Mouse (Mus musculus) liver, embryonic 16.5 days (tissue): ENCODE measurements at regions not wholly inside any gene's neighbourhood (a gene's known extent, or its start where the extent isn't known, plus 50 kb on each side); places are given as distances from the start of the nearest gene placed in this dataset.

Experiments used
- ATAC-seq: fragments of 200-750 bp; cut with Nextera tagmentation; 2 replicates; pipeline ENCODE4 v1.8.0; 2017; ENCODE audit warnings: low read depth, mild to moderate bottlenecking, moderate number of reproducible peaks, moderate library complexity
- H3K27ac ChIP-seq: fragments of 300-500 bp; sonication (generic); 2 replicates; pipeline ENCODE4 v1.5.1; 2014; ENCODE audit warnings: mild to moderate bottlenecking, low read length
- H3K27me3 ChIP-seq: fragments of 300-500 bp; sonication (generic); 2 replicates; pipeline ENCODE4 v1.6.1; 2014; ENCODE audit warnings: low read depth, low read length, mixed read lengths; ENCODE audit not compliant: control insufficient read depth, insufficient read depth
- H3K36me3 ChIP-seq: fragments of 300-500 bp; sonication (generic); 2 replicates; pipeline ENCODE4 v1.6.1; 2014; ENCODE audit warnings: mild to moderate bottlenecking; ENCODE audit not compliant: control insufficient read depth, insufficient read depth
- H3K4me1 ChIP-seq: fragments of 300-500 bp; sonication (generic); 2 replicates; pipeline ENCODE4 v1.6.1; 2014; ENCODE audit warnings: low read depth, low read length, mixed read lengths; ENCODE audit not compliant: control insufficient read depth
- H3K4me2 ChIP-seq: fragments of 300-500 bp; sonication (generic); 2 replicates; pipeline ENCODE4 v1.6.1; 2014; ENCODE audit warnings: low read depth, low read length, mixed read lengths
- H3K4me3 ChIP-seq: fragments of 300-500 bp; sonication (generic); 2 replicates; pipeline ENCODE4 v1.5.1; 2014; ENCODE audit warnings: low read depth, mild to moderate bottlenecking, low read length
- H3K9ac ChIP-seq: fragments of 300-500 bp; sonication (generic); 2 replicates; pipeline ENCODE4 v1.6.1; 2014; ENCODE audit warnings: low read depth, low read length
- H3K9me3 ChIP-seq: fragments of 300-500 bp; sonication (generic); replicated peaks from 2 replicates; pipeline ENCODE4 v1.6.1; 2016; ENCODE audit warnings: low read length; ENCODE audit not compliant: control insufficient read depth
- WGBS: fragments of 180-500 bp; shearing (Covaris S2); extraction: QIAGEN DNeasy Blood & Tissue Kit; methylation state at CpG from one replicate; pipeline ENCODE4 v1.1.7; 2014; ENCODE audit not compliant: insufficient replicate concordance; 5-methylcytosine and 5-hydroxymethylcytosine counted together

- WGBS: 76% methylated on average over 9 of the region's 9 CpGs
- no peak for ATAC-seq
- H3K9me3 ChIP-seq: no peaks in the 10 kb centered on the region
- no peak overlapping the region for H3K4me3 ChIP-seq
- H3K4me2 ChIP-seq: no peak overlapping the region
- no peak overlapping the region for H3K27ac ChIP-seq
- no peaks in the 10 kb centered on the region for H3K36me3 ChIP-seq
- no peaks in the 10 kb centered on the region for H3K4me1 ChIP-seq
- H3K9ac ChIP-seq: no peak overlapping the region
- H3K27me3 ChIP-seq: no peaks in the 10 kb centered on the region
Observed at GRCm38 (mm10) chr7:40275078-40275477, 623.0 kb upstream of the Vstm2b start.

GRCm38 (mm10) chr7:40275658-40276057, 622.5 kb upstream of the Vstm2b start:
- H3K4me2 ChIP-seq: no peak overlapping the region
- no peak for ATAC-seq

DNA sequence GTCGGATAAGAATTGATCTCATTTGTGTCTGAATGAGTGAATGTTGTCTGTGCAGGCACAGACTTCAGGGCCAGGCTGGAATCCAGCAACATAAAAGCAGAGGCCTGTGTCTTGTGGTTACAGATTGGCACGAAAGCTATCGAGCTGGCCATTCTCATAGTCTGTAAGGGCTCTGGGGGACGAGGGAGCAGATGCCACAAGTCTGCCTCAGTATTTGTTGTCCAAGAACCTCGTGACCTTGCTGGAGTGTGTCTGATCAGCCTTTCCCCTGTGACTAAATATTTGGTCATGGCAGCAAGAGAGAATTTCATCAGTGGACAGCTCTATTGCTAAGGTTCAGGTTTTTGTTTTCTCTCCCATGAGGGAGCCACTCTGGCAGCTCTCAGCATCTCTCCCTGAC, 622.0 kb upstream of the Vstm2b start:
- no peak overlapping the region for H3K4me2 ChIP-seq
- H3K4me1 ChIP-seq: no peaks in the 10 kb centered on the region
- WGBS: 39% methylated on average over 5 of the region's 5 CpGs
- no peak overlapping the region for H3K4me3 ChIP-seq
- no peaks in the 10 kb centered on the region for H3K36me3 ChIP-seq
- H3K27ac ChIP-seq: no peak overlapping the region
- no peaks in the 10 kb centered on the region for H3K27me3 ChIP-seq
- ATAC-seq: no peak
- no peaks in the 10 kb centered on the region for H3K9me3 ChIP-seq
- H3K9ac ChIP-seq: no peak overlapping the region

More at GRCm38 (mm10) chr7:40275658-40276057, 622.5 kb upstream of the Vstm2b start:
- Histone ChIP-seq H3K27ac (no peak overlapping the region), H3K36me3 (no peaks in the 10 kb centered on the region), H3K27me3 (no peaks in the 10 kb centered on the region), H3K4me1 (no peaks in the 10 kb centered on the region), H3K4me3 (no peak overlapping the region), H3K9me3 (no peaks in the 10 kb centered on the region), H3K9ac (no peak overlapping the region)
- 51% methylated on average over 4 of the region's 4 CpGs for WGBS

- WGBS: 56% methylated on average over 3 of the region's 3 CpGs
- Histone ChIP-seq H3K9me3 (no peaks in the 10 kb centered on the region), H3K4me2 (no peak overlapping the region), H3K36me3 (no peaks in the 10 kb centered on the region), H3K9ac (no peak overlapping the region), H3K27ac (no peak overlapping the region), H3K4me3 (no peak overlapping the region), H3K27me3 (no peaks in the 10 kb centered on the region), H3K4me1 (no peaks in the 10 kb centered on the region)
- no peak for ATAC-seq
Observed at GRCm38 (mm10) chr7:40290166-40290565, 608.0 kb upstream of the Vstm2b start.

GRCm38 (mm10) chr7:40310558-40310957, 587.6 kb upstream of the Vstm2b start:
- 17% methylated on average over 2 of the region's 2 CpGs for WGBS
- H3K27ac ChIP-seq: no peak overlapping the region
- no peak overlapping the region for H3K9ac ChIP-seq
- H3K9me3 ChIP-seq: no peaks in the 10 kb centered on the region
- H3K36me3 ChIP-seq: no peaks in the 10 kb centered on the region
- H3K4me2 ChIP-seq: no peak overlapping the region
- no peaks in the 10 kb centered on the region for H3K4me1 ChIP-seq
- ATAC-seq: no peak
- H3K4me3 ChIP-seq: no peak overlapping the region
- no peaks in the 10 kb centered on the region for H3K27me3 ChIP-seq

GRCm38 (mm10) chr7:40321171-40321570, 577.0 kb upstream of the Vstm2b start:
- no peak for ATAC-seq
- no peak overlapping the region for H3K9ac ChIP-seq
- WGBS: 53% methylated on average over 1 of the region's 1 CpGs
- no peaks in the 10 kb centered on the region for H3K36me3 ChIP-seq
- no peak overlapping the region for H3K27ac ChIP-seq
- no peak overlapping the region for H3K4me3 ChIP-seq
- no peak overlapping the region for H3K4me2 ChIP-seq
- H3K9me3 ChIP-seq: no peaks in the 10 kb centered on the region
- no peaks in the 10 kb centered on the region for H3K4me1 ChIP-seq
- H3K27me3 ChIP-seq: no peaks in the 10 kb centered on the region

- no peaks in the 10 kb centered on the region for H3K36me3 ChIP-seq
- H3K4me2 ChIP-seq: no peak overlapping the region
- WGBS: 50% methylated on average over 3 of the region's 3 CpGs
- ATAC-seq: no peak
- H3K9ac ChIP-seq: no peak overlapping the region
- no peak overlapping the region for H3K4me3 ChIP-seq
- no peak overlapping the region for H3K27ac ChIP-seq
- H3K4me1 ChIP-seq: no peaks in the 10 kb centered on the region
- H3K9me3 ChIP-seq: no peaks in the 10 kb centered on the region
- no peaks in the 10 kb centered on the region for H3K27me3 ChIP-seq
Observed at GRCm38 (mm10) chr7:40325188-40325705, 572.9 kb upstream of the Vstm2b start.

DNA sequence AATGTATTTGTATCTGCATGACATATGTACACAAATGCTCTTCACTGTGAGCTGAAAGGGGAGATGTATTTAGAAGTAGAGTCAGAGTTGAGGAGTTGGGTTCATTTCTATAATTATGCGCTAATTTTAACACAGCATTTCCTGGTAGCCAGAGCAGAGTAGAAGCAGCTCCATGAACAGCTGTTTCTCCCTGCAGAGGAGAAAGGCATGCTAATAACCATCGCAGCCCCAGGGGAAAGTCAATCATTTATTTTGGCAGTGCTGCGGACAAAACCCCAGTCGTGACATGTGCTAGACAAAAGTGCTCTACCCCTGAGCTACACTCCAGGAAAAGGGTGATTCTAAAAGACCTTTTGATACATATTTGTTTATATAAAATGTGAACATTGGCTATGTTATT, 565.7 kb upstream of the Vstm2b start:
- no peaks in the 10 kb centered on the region for H3K36me3 ChIP-seq
- 58% methylated on average over 4 of the region's 4 CpGs for WGBS
- no peak overlapping the region for H3K4me3 ChIP-seq
- no peaks in the 10 kb centered on the region for H3K9me3 ChIP-seq
- H3K27me3 ChIP-seq: no peaks in the 10 kb centered on the region
- no peaks in the 10 kb centered on the region for H3K4me1 ChIP-seq
- no peak for ATAC-seq
- no peak overlapping the region for H3K27ac ChIP-seq
- H3K9ac ChIP-seq: no peak overlapping the region
- H3K4me2 ChIP-seq: no peak overlapping the region

- Histone ChIP-seq H3K4me1 (no peaks in the 10 kb centered on the region), H3K4me2 (no peak overlapping the region), H3K9me3 (no peaks in the 10 kb centered on the region; the same call in 1 of the 2 replicates), H3K27me3 (no peaks in the 10 kb centered on the region), H3K27ac (no peak overlapping the region), H3K4me3 (no peak overlapping the region), H3K9ac (no peak overlapping the region), H3K36me3 (no peaks in the 10 kb centered on the region)
- WGBS: 38% methylated on average over 4 of the region's 4 CpGs
- ATAC-seq: no peak
Observed at GRCm38 (mm10) chr7:40352306-40352705, 545.8 kb upstream of the Vstm2b start.
